Mouse (Mus musculus) fat pad, adult 2 months (tissue): ENCODE measurements around the gene Ext2.

Experiments used
- DNase-seq: peaks from one replicate; pipeline ENCODE4 v3.0.0-alpha.2; 2011; ENCODE audit warnings: low read depth, low spot score; ENCODE audit errors: extremely low read depth

The Ext2 gene

DNA sequence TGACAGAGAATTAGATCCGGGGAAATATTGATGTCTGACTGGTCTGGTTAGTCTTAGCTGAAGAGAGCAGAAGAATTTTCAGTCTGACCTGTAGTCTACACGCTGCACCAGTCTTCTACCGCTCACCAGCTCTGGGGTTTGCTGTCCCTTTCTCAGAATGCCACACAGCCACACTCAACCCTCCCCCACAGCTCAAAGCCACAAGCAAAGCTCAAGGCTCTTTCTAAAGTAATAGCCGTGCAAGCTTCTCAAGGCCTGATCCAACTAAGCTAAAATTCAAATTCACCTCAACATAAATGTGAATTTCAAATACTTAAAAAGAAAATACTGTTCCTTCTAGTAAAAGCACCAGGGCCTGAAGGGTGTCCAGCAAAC, 45.3 kb downstream of the Ext2 start:
- DNase-seq, result no peak

DNA sequence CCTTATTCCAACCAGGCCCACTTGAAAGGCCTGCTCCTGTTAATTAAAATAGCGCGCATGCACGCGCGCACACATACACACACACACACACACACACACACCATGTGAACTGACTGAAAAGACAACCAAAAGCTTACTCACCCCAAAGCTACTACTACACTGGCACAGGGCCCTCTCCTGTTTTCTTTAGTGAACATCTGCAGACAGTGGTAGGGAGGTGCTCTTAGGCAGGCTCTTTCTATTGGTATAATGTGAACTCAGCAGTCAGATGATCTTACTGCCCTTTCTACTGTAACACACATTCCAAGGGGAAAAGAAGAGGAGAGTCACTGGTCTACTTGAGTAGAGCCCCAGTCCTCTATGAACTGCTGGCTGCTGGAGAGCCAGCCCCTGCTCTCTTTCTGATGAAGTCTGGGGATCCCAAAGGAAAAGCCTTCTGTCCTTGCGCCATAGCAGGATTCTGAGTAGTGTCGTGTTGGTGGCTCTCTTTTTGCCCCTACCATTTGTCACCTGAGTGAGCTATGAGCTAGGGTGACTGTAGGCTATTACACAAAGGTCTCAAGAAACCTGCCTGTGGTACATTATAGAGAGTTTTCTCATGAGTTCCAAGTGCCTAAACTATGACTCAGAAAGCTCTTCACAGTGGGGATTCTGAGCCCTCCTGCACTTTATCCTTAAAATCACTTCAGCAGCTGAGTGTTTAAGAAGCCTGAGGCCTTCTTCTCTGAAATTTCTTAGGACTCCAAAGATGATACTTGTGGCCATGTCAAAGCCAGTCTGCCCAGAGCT, 45.9 kb downstream of the Ext2 start:
- no peak for DNase-seq

DNA sequence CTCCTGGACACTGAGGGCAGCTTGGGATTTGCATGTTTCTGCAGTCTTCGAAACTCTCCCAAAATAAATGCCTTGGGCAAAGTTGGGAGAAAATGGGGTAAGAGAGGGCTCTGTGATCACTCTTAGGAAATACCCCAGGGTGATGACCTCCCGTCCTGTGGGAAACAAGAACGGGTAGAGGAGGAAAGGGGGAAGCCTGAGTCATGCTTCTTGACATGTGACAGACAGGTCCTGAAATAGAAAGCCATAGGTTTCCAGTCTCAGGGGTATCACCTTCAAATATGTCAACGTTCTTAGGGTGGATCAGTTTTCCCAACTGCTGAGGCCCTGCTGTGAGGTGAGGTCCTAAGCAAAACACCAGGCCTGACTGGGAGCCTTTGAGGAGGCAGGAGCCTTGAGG, 46.9 kb downstream of the Ext2 start:
- no peak for DNase-seq

DNA sequence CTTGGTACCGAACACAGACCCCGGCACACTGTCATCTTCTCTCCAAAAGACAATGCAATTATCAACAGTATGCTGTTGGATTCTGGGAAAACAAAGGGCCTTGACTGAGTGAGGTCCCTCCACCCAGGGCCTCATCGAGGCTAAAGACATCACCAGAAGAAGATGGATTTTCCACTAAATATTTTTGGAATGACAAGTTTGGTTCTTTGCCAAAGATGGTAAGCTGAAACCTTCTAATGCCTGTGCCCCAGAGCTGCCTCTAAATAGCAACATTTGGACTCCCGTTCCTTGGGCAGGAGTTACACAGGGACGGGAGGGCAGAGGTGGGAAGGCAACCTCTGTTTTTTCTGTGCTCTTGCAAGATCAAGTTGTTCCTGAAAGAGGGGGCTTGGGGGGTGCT, 47.4 kb downstream of the Ext2 start:
- no peak for DNase-seq

DNA sequence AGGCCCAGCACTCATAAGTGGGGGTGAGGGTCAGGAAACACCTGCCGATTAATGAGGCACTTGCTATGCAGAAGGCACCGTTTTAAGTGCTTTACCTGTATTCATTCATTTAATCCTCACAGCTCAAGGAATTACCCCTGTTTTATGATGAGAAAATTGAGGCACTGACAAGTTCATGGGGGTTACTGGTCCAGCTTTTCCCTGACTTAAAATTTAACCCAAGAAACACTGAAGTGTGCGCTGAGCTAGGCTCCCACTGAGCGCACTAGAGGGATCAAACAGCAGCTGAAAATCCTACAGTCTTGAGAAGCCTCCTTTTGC, 49.6 kb downstream of the Ext2 start:
- DNase-seq, result no peak

DNA sequence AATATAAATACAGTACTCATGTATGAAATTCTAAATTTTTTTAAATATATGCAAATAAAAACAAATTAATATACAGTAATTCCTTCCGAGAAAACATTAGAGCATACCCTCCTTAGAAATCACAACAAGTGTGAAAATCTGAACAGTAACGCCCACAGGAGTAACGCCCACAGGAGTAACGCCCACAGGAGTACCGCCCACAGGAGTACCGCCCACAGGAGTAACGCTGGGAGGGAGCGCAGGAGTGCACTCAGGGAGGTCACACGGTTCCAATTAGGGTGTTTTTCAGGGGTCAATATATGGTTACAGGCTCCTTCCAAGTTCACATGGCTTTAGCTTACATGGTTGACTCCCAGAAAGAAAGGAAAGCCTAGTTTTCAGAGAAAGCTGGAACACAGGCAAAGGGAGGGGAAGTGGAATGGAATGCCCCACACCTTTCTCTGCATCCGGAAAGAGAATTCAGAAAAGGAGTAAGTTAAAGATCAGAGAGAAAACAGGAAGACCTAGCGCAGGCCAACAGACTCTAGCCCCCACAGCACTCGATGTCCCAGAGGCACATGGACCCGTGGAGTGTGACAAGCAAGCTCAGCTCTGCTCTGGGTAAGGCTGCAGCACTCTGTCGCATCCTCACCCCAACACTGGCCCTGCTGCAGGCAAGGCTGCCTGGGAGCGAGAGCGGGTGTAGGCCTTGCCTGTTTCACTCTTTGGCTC, 50.2 kb downstream of the Ext2 start:
- no peak for DNase-seq

DNA sequence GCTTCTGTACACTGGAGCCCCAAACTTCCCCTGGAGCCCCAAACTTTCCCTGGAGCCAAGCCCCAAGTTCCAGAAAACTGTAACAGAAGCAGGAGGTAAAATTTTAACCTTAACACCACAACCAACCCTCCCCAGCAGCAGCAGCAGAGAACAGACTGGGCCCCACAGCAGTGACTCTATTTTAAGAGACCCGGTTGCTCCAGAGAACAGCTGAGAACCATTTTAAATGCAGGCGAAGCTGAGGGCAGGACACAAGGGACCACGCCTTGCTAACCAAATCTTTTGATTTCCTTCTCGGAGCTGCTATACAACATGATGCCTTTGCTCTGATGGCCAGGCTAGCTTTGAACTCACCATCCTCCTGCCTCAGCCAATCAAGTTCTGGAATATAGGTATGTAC, 51.5 kb downstream of the Ext2 start:
- DNase-seq, result no peak

DNA sequence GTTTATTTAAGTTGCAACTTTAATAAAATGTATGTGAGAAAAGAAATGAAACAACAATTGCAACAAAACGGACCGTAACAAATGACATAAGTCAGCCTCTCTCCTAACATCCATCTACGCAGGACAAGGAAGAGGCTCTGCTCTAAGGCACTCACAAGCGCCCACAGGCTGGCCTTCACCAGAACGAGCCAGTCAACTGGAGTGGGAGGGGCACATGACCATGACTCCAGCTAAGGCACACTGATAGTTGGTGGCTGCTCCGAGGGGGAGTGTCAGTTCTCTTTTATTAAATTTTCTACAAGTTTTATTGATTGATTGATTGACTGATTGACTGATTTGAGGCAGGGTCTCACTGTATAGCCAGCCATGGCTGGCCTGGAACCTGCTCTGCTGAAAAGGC, 52.5 kb downstream of the Ext2 start:
- DNase-seq, result no peak

DNA sequence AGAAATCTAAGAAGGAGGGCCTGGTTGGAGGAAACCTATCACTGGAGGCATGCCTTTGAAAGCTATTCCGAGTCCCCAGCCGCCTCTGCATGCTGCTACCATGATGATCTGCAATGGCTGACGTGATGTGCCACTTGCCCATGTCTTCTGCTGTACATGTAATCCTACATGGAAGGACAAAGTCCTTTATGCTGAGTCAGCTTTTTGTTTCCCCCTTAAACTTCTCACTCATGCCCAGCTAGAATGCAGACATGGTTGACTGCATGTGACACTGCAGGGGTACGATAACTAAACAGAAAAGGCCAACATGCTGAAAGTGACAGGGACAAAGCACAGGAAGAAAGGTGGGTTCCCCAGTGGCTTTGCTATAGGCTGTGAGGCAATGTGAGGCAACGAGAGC, 56.6 kb downstream of the Ext2 start:
- DNase-seq, result no peak

DNA sequence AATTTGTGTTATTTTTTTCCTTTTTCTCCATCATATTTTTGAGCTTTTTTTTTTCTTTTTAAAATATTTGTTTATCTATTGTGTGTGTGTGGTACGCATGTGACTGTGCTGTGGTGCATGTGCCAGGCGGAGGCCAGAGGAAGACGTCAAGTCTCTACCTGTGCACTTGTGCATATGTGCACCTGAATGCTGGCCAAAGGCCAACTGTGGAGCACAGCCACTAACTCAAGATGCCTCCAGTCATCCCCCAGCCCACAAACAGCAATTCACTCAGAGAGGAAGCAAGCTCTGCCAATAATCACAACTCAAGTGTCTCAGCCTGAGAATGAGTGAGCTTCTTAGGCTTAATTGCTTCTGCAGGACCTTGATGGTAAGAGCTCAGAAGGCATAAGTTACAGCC, 58.2 kb downstream of the Ext2 start:
- peak; percentile 7 for DNase-seq

DNA sequence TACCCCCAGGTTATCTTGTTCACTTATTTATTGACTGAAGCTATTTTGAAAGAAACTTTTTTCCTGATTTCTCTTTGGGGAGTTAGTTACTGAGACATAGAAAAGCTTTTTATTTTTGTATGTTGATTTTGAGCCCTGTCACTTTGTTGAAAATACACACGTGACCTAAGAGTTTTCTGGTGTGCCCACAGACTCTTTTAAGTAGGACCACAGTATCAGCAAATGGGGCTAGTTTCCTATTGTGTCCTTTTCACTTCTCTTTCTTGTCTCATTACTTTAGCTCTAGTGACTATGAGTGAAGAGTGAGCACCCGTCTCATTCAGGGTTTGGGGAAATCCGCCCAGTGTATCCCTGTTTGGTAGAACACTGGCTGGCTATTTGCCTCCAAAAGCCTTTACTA, 62.0 kb downstream of the Ext2 start:
- DNase-seq, result no peak

DNA sequence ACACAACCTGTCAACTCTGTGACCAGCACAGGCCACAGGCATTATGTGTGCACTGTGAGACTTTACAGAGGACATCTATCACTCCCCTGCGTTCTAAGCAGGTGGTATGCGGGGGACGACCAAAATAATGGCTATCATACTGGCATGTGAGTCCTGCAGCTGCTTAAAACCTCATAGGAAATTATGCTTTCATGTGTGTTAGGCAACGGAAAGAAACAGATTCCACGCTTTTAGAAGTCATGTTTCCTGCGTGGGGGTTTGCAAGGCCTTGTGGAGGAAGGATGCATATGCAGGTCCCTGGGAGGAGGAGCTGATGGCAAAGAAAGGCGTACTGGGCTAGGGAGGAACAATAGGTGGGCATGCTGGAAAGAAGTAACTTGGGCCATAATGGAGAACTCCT, 63.2 kb downstream of the Ext2 start:
- no peak for DNase-seq

DNA sequence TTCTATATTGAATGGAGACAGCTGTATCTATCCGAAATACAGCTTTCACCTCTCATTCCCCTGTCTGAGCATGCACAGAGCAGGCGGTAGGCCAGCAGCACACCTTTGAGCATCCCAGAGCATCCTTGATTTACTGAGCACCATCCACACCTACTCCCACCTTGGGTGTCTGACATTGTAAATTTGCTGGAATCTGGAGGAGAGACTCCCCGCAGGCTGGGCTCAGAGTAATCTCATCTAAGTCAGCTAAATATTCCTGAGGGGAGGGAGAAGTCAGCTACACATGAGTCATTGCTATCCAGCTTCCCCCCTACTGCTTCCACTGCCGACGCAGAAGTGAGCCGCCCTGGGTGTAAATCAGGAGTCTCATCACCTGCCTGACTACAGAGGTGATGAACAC, 64.1 kb downstream of the Ext2 start:
- DNase-seq, result no peak

DNA sequence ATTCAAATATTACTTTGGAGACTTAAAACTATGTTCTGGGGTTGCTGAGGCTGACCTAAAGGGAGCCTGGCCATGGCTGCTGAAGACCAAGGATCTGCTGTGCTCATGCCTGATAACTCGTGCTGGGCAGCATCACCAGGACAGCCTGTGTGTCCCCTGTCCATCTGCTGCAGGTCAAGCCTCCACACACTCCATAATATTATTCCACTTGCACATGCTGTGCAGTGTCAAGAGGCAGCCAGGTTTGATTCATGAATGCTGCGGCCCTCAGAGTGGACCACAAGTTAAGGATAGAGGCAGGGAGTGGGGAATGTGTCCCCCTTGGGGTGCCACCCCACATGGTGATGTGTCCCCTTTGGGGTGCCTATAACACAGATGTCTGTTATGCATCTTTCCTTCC, 68.0 kb downstream of the Ext2 start:
- DNase-seq, result no peak

DNA sequence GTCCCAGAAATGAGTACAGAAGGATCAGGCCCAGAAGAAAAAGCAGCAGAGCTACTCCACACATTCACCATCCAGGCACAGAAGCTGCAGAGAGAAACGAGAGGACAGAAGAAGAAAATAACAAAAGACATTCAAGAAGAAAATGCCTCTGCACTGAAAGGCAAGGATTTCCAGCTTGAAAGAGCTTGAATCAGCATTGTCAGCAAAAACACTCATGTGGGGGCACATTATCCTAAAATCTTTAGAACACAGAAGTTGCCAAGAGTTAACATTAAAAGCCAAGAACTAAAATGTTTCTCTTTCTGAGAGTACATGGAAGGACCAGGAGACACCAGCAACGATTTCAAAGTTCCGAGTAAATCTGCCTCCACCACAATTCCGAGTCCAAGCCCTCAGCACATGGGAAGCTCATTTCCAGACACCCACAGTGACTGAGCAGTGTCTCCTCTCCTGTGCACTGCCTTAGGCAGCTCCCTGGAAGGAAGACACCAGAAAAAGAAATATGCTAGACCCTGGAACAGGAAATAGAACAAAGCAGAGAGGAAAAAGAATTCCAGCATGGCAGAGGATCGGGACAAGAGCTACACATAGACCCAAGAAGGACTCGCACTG, 69.1 kb downstream of the Ext2 start:
- DNase-seq, result no peak

DNA sequence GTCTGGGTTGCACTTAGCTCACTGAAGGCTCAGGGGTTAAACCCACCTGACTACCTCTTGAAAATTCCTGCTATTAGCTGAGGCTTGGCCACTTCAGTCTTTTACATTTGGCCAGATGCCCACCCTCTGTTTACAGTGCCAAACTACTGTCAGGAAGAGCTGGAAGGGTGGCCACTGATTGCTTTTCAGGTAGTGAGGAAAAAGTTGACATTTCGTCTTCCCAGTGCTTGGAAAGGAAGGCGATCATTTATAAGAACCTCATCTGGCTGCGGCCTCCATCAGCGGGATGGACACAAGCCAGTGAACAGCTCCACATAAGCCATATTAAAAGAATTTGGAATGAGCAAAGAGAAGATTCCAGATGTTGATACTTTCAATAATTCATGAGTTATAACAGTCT, 72.7 kb downstream of the Ext2 start:
- no peak for DNase-seq

DNA sequence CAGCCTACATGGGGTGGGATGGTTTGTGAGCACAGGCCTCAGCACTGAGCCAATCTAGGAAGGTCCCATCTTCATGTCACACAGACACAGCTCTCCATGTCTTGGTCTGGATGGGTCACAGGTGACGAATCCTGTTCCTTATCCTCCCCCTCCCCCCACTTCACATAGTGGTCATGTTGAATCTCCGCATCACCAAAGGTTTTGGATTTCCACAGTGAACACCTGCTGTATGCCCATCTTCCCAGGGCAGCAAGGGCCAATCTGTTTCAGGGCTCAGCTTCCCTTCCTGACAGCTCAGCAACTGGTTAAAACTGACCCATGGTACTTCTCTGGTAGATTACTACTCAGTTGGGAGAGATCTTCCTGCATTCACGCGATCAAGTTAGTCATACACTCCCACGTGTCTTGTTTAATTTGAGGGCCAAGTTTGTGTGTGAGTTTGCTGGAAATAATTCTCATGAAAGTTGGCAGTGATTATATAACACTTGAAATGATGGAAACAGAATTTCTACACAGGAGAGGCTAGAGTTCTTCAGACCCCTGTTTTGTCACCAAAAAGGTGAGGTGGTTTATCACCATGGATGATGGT, 74.7 kb downstream of the Ext2 start:
- no peak for DNase-seq

DNA sequence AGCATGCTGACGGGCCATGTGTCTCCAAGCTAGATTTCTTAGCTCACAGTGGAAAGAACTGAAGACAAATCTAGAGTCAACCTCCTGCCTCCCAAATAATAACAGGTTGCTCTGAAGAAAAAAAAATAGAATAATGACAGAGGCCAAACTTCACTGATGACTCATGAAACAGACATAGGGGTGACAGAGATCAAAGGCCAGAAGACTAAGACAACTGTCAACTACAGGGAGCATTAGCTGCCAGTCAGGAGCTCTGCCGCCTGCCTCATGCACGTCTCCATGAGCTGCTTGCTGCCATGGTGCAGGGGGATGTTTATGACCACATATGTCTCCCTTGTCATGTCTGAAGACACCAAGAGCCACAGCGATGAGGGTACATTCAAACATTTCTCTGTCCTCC, 75.7 kb downstream of the Ext2 start:
- DNase-seq, result no peak

DNA sequence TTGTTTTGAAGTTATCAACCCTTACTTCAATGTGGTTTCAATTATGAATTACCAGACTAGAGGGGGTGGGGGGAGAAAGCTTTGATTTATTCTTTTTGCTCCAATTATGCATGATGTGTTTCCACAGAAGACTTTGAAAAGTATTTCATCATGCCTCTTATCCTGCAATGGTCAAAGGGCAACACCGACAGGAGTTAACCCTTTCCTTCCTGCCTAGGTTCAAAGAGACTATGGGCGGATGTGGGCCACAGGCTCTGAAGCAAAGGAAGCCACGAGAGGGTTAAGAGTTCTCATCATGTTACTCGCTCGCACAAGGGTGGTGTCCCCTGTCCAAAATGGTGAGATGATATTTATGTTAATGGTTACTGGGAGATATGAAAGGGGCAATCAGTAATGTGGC, 76.2 kb downstream of the Ext2 start:
- DNase-seq, result no peak

DNA sequence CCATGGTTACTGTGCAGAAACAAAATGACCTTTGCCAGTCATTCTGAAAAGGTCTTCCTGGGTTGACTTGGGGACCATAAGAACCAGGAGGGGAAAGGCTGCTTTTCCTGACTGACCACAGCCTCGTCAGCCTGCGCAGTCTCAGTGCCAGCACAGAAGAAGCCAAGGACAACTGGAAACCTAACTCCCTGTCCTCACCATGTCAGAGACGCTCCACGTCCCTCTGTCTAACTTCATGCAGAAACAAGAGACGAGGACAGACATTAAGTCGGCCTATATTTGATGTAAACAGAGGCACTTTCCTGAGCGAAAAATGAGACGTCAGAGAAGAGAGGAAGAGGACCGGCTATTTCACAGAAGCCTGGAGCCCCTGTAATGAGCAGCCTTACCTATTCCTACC, 76.6 kb downstream of the Ext2 start:
- DNase-seq, result no peak

DNA sequence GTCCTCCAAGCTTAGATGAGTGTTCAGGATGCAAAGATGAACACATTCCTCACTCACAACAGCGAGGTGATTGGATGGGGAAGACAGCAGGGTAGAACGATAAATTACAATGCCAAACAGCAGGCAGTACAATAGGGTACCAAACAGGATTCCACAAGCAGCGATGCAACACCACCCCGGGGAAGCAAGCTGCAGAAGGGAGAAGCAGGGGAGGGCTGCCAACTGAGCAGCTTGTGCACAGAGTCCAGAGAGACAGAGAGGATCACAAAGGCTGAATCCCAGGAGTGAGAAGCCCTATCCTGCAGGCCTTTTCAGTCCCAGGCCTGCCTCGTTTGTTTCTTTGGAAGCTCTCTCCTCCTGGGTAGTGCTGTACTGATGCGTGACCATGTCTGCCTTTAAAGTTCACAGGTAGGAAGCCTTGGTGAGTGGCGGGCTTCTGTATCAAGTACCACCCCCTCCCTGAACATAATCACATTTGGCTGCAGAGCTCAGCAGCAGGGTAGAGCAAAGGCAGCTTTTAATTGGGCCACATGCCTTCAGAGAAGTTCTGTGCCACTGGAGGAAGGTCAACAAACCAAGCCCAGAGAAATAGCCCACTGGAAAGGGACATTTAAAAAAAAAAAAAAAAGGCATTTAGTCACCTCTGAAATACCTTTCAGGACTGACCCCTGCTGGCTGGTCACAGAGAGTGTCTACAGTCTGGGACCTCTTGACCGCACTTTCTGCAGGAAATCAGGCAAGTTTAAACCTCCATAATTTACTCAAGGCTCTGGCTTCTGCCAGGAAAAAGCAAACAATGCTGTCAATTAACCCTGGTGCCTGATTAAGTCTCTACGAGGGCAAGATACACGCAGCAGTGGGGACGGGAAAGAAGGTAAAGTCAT, 77.8 kb downstream of the Ext2 start:
- DNase-seq, result no peak
